Mouse (Mus musculus): ENCODE data around the gene Fam129c. TPM values are rescaled to one million over a fixed set of nuclear protein-coding genes. Genes with fewer than 3 reads are reported as not detected.

Fam129c gene
- polyA plus RNA-seq, 1 experiment, result 3.9 TPM

DNA sequence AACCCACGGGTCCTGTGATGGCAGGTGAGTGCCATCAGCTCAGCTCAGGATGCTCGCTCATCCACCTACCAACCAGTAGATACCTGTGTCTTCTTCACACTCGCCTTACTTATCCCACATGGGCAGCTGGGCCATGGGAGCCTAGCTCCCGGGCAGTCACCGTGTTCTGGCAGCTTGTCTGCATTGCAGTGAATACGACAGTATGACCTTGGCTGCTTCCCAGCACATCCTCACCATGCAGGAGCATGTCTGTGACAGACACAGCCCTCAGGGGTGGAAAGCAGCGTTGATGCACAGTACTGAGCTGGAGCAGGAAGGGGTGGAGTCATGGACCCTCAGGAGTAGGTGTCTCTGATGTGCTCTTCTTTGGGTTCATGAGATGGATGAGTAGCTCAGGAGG, 23.0 kb upstream of the Fam129c start:
- H3K27me3 ChIP-seq (ENCODE audit: control insufficient read depth, insufficient read depth, low read length), result no peaks in the 10 kb centered on the region
- TF ChIP-seq POLR2A (IDR thresholded peaks at IDR 0.05; ENCODE audit: control insufficient read depth, low read depth, low read length), result no peak
- no peak for TF ChIP-seq CTCF (IDR thresholded peaks at IDR 0.05; ENCODE audit: control insufficient read depth, insufficient read depth, insufficient replicate concordance, low read depth, low read length)
- H3K4me3 ChIP-seq (ENCODE audit: control insufficient read depth, low read depth, low read length), result no peak overlapping the region
- peaks cover 16% of the 10 kb centered on the region for H3K4me1 ChIP-seq (ENCODE audit: control insufficient read depth, insufficient read depth, low read length)
- no peak overlapping the region for H3K27ac ChIP-seq (ENCODE audit: control insufficient read depth, insufficient read depth, low read depth, low read length)
- H3K36me3 ChIP-seq (ENCODE audit: control insufficient read depth, insufficient read depth, low read length), result no peaks in the 10 kb centered on the region

DNA sequence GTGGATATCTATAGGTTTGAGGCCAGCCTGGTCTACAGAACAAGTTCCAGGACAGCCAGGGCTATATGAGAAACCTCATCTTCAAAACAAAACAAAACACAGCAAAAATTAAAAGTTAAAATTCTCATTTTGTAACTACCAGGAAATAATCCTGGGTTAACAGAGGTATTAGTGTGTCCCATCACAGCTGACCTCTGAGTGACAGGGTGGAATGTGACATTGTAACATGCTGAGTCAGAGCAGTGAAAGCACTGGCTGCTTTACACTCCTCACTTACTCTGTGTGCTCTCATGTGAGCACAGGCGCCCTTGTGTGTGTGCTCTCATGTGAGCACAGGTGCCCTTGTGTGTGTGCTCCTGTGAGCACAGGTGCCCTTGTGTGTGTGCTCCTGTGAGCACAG, 22.4 kb upstream of the Fam129c start:
- TF ChIP-seq CTCF (IDR thresholded peaks at IDR 0.05; ENCODE audit: control insufficient read depth, insufficient read depth, insufficient replicate concordance, low read depth, low read length) (no peak), POLR2A (IDR thresholded peaks at IDR 0.05; ENCODE audit: control insufficient read depth, low read depth, low read length) (no peak)
- no peaks in the 10 kb centered on the region for H3K27me3 ChIP-seq (ENCODE audit: control insufficient read depth, insufficient read depth, low read length)
- H3K27ac ChIP-seq (ENCODE audit: control insufficient read depth, insufficient read depth, low read depth, low read length), result no peak overlapping the region
- peaks cover 17% of the 10 kb centered on the region for H3K4me1 ChIP-seq (ENCODE audit: control insufficient read depth, insufficient read depth, low read length)
- H3K36me3 ChIP-seq (ENCODE audit: control insufficient read depth, insufficient read depth, low read length), result no peaks in the 10 kb centered on the region
- H3K4me3 ChIP-seq (ENCODE audit: control insufficient read depth, low read depth, low read length), result no peak overlapping the region

DNA sequence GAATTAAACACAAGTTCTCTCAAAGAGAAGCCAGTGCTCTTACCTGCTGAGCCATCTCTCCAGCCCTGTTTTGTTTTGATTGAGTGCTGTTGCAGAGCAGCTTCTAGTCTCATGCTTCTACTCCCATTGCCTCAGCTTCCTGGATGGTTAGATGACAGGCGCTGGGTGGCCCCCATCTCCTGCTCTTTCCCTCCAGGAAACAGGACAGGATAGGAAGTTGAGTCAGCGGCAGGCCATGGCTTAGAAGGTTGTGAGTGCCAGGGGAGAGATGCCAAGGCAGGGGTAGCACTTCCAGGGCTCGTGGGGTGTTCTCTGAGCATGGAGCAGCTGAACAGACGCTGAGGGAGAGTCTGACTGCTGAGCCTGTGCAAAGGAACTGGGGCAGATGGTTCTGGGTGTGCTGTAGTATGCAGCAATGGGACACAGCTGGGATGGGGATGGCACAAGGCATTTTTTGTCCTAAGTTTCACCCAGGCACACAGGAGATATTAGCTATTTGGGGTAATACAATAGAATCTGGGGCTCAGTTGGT, 19.5 kb upstream of the Fam129c start:
- H3K4me3 ChIP-seq (ENCODE audit: control insufficient read depth, low read depth, low read length), result no peak overlapping the region
- TF ChIP-seq POLR2A (IDR thresholded peaks at IDR 0.05; ENCODE audit: control insufficient read depth, low read depth, low read length) (no peak), CTCF (IDR thresholded peaks at IDR 0.05; ENCODE audit: control insufficient read depth, insufficient read depth, insufficient replicate concordance, low read depth, low read length) (no peak)

DNA sequence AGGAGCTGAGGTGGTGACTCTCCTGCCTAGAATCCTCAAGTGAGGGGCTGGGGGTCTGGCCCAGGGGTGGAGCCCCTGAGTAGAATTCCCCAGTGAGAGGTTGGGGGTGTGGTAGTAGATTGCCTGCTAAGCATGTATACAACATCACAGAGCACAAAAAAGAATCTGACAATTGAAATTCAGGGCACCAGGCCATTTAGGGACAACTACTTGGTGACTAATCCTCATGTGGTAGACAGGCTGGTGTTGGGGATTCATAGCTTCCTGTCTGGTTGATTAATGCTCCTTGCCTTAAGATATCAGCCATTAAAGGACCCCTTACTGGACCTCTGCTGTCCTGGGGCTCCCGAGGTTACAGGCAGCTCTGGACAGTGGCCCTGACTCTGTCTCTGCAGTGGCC, 18.4 kb upstream of the Fam129c start:
- peaks cover 4% of the 10 kb centered on the region for H3K4me1 ChIP-seq (ENCODE audit: control insufficient read depth, insufficient read depth, low read length)
- H3K27ac ChIP-seq (ENCODE audit: control insufficient read depth, insufficient read depth, low read depth, low read length), result no peak overlapping the region
- no peak overlapping the region for H3K4me3 ChIP-seq (ENCODE audit: control insufficient read depth, low read depth, low read length)
- no peaks in the 10 kb centered on the region; the same call in 1 of the 2 replicates for H3K36me3 ChIP-seq (ENCODE audit: control insufficient read depth, insufficient read depth, low read length)
- H3K27me3 ChIP-seq (ENCODE audit: control insufficient read depth, insufficient read depth, low read length), result no peaks in the 10 kb centered on the region
- TF ChIP-seq POLR2A (IDR thresholded peaks at IDR 0.05; ENCODE audit: control insufficient read depth, low read depth, low read length), result no peak
- no peak for TF ChIP-seq CTCF (IDR thresholded peaks at IDR 0.05; ENCODE audit: control insufficient read depth, insufficient read depth, insufficient replicate concordance, low read depth, low read length)

More for the DNA sequence above, 19.5 kb upstream of the Fam129c start:
- Histone ChIP-seq H3K36me3 (ENCODE audit: control insufficient read depth, insufficient read depth, low read length) (no peaks in the 10 kb centered on the region; the same call in 1 of the 2 replicates), H3K27me3 (ENCODE audit: control insufficient read depth, insufficient read depth, low read length) (no peaks in the 10 kb centered on the region), H3K27ac (ENCODE audit: control insufficient read depth, insufficient read depth, low read depth, low read length) (no peak overlapping the region), H3K4me1 (ENCODE audit: control insufficient read depth, insufficient read depth, low read length) (peaks cover 4% of the 10 kb centered on the region)

DNA sequence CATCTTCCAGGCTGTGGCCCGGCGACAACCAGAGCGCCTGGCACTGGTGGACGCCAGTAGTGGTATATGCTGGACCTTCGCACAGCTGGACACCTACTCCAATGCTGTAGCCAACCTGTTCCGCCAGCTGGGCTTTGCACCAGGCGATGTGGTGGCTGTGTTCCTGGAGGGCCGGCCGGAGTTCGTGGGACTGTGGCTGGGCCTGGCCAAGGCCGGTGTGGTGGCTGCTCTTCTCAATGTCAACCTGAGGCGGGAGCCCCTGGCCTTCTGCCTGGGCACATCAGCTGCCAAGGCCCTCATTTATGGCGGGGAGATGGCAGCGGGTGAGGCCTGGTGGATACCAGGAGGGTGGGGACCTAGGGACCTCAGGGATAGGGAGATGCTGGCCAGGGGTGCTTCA, 18.0 kb upstream of the Fam129c start:
- H3K27me3 ChIP-seq (ENCODE audit: control insufficient read depth, insufficient read depth, low read length), result no peaks in the 10 kb centered on the region
- H3K36me3 ChIP-seq (ENCODE audit: control insufficient read depth, insufficient read depth, low read length), result no peaks in the 10 kb centered on the region; the same call in 1 of the 2 replicates
- no peak overlapping the region for H3K27ac ChIP-seq (ENCODE audit: control insufficient read depth, insufficient read depth, low read depth, low read length)
- TF ChIP-seq CTCF (IDR thresholded peaks at IDR 0.05; ENCODE audit: control insufficient read depth, insufficient read depth, insufficient replicate concordance, low read depth, low read length), result no peak
- TF ChIP-seq POLR2A (IDR thresholded peaks at IDR 0.05; ENCODE audit: control insufficient read depth, low read depth, low read length), result no peak
- H3K4me1 ChIP-seq (ENCODE audit: control insufficient read depth, insufficient read depth, low read length), result peaks cover 4% of the 10 kb centered on the region
- H3K4me3 ChIP-seq (ENCODE audit: control insufficient read depth, low read depth, low read length), result no peak overlapping the region

DNA sequence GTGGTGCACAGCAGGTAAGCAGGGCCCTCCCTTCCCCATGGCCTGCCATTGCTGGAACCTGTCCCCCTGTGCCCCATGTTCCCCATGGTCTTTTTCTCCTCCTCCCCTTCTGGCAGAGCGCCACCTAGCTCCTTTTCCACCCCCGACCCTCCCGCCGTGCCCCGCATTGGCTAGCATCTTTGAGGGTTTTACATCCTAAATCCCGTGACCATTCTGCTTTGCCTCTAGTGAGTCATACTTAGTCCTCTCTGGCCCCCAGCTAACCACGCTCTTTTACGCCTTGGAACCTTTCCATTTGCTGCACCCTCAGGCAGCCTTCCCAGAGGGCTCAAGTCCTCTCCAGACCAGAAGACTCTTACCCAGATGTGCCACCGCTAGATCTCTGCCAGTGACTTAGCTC, 17.2 kb upstream of the Fam129c start:
- H3K4me3 ChIP-seq (ENCODE audit: control insufficient read depth, low read depth, low read length), result peak overlapping the region; percentile 64

DNA sequence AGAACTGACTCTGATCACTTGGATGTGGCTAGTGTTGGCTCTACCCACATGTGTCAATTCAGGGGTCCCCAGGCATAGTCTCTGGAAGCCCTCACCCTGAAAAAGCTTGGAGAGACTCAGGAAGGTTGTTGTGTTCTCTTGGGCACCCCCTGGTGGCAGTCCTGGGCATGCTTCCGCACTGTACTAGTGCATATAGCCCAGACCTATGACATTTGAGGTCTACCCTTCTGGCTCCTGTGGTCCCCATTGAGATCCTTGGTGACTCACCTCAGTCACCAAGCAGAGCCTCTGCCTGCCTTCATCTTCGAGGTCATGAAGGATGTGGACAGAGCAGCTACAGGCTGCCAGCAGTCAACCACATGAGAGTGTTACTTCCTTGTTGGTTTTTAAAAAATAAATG, 10.6 kb upstream of the Fam129c start:
- no peaks in the 10 kb centered on the region for H3K27me3 ChIP-seq (ENCODE audit: control insufficient read depth, insufficient read depth, low read length)
- H3K27ac ChIP-seq (ENCODE audit: control insufficient read depth, insufficient read depth, low read depth, low read length), result no peak overlapping the region
- H3K36me3 ChIP-seq (ENCODE audit: control insufficient read depth, insufficient read depth, low read length), result no peaks in the 10 kb centered on the region; the same call in 1 of the 2 replicates
- no peak overlapping the region for H3K4me3 ChIP-seq (ENCODE audit: control insufficient read depth, low read depth, low read length)
- H3K4me1 ChIP-seq (ENCODE audit: control insufficient read depth, insufficient read depth, low read length), result peaks cover 7% of the 10 kb centered on the region
- TF ChIP-seq POLR2A (IDR thresholded peaks at IDR 0.05; ENCODE audit: control insufficient read depth, low read depth, low read length), result no peak
- peak; percentile 49; the same call in 1 of the 2 replicates for TF ChIP-seq CTCF (IDR thresholded peaks at IDR 0.05; ENCODE audit: control insufficient read depth, insufficient read depth, insufficient replicate concordance, low read depth, low read length)

More for the DNA sequence above, 17.2 kb upstream of the Fam129c start:
- Histone ChIP-seq H3K4me1 (ENCODE audit: control insufficient read depth, insufficient read depth, low read length) (peaks cover 4% of the 10 kb centered on the region), H3K27ac (ENCODE audit: control insufficient read depth, insufficient read depth, low read depth, low read length) (no peak overlapping the region), H3K27me3 (ENCODE audit: control insufficient read depth, insufficient read depth, low read length) (no peaks in the 10 kb centered on the region), H3K36me3 (ENCODE audit: control insufficient read depth, insufficient read depth, low read length) (no peaks in the 10 kb centered on the region; the same call in 1 of the 2 replicates)
- no peak for TF ChIP-seq CTCF (IDR thresholded peaks at IDR 0.05; ENCODE audit: control insufficient read depth, insufficient read depth, insufficient replicate concordance, low read depth, low read length)
- TF ChIP-seq POLR2A (IDR thresholded peaks at IDR 0.05; ENCODE audit: control insufficient read depth, low read depth, low read length), result no peak
